Mouse (Mus musculus) thymus, postnatal 36 days (tissue): ENCODE results near the gene Zfp1.

Source experiments
- DNase-seq, 2 experiments: peaks; one replicate each; pipeline ENCODE4 v3.0.0; 2022; ENCODE audit warnings: mixed read lengths in 2 of 2

The Zfp1 gene

DNA sequence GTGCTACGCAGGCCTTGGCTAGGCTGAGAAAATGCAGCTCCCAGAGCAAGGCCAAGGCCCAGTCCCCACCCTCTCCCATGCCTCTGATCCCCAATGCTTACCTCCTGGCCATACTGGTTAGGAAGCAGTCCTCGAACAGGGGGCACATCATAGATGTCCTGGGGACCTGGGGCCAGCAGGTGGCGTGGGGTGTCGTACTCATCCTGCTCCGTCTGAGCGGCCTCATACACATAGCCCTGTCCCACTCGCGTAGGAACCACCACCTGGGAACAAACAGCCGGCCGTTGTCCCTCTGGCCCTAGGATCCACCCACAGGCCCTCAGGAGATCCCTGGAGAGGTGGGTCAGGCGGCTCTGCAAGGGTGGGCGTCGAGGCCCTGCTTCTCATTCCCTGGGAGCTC, 72.3 kb downstream of the Zfp1 start:
- DNase-seq = no peak

DNA sequence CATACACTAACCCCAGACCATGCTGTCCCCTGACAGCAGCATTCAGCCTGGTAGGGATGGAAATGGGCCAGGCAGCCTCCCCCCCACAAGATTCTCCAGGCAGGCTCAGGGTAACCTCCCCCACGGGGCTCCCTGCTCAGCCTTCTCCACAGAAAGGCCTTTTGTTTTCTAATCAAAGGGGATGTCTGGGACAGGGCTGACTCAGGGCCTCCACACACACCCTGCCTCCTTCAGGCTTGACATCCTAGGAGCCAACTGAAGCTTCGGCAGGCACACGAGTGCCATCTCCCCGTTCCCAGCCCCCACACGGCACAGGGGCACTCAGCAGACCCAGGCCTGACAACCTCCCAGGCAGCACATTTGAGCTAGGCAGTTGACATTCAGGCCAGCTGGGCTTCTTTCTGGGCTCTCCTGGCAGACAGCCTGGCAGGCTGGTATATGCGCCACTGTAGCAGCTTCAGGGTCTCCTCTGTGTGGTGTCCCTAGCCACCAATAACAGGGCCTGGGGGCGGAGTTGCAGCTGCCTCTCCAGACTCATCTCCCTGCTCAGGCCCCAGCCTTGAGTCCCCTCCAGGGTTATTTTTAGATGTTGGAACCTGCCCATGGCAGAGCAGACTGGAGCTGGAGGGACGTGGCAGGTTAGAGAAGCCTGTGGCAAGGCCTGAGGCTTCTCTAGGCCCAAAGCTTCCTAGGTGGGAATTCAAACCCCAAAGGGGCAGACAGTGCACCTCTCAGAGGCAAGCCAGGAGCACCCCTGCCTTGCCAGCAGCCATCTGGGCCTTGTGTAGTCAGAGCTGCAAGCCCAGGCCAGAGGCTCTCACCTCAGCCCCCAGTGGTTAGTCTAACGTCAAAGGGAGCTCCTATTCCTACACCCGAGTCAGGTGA, 73.6 kb downstream of the Zfp1 start:
- DNase-seq = no peak

DNA sequence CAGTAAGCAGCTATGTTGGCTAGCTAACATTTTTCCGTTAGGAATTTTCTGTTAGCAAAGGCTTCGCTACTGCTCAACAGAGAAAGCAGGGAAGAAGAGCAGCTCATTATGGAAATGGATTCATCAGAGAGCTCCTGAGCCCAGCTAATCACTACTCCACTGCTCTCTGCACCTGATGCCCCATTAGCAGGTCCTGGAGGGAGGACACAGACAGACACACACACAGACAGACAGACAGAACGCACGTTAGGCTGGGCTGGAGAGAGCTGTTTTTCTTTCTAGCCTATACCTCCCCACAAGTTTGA, 74.2 kb downstream of the Zfp1 start:
- no peak for DNase-seq

DNA sequence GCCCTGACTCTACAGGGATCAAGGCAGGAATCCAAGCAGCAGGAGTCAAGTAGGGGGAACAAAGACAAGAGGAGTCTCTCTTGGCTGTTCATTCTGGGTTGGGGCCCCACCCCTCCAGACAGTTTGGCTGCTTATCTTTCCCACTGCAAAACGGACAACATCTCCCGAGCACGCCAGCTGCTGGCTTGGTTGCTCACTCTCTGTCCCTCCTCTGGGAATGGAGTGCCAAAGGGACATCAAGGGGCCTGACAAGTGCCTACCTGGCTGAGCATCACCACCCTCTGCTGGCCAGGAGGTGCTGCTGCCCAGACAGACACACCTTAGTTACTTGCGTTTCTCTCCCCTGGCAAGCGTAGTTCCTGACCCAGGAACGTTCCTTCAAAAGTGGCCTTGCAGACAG, 74.7 kb downstream of the Zfp1 start:
- DNase-seq = no peak

DNA sequence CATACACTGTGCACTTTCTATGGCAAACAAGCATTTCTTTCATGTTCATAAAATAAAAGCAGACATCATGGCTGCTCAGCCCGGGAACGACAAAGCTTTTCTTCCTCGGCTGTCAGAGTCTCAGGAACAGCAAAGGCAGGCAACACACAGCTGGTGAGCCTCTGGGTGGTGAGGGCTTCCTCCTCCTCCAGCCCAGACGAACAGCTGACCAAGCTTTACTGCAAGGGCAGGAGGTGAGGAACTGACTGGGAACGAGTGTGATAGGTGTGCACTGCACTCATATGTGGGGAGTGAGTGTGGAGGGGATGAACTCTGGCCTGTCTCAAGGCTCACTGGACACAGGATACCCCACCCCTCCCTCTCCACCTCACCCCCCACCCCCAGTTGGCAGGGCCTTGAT, 75.7 kb downstream of the Zfp1 start:
- no peak for DNase-seq

DNA sequence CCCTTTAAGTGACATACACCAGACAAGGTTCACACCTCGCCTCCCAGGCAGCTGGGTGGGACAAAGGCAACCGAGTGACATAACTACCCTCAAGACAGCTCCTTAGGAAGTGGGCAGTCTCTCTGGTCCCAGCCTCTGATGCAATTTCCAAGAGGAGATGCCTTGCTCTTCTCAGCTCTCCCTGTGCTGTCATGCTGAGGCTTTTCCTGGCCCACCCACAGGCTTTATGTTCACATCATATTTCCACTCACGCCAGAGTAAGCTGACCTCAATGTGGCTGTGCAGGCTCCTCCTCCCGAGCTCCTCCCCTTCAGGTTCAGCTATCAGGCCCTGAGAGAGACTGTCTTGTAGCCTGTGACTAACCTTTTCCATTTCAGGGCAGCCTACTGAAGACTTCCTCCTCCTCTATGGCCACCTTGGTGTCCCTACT, 76.9 kb downstream of the Zfp1 start:
- DNase-seq = no peak
